Mouse (Mus musculus): ENCODE measurements around the gene Tmprss4.

The Tmprss4 gene

GRCm38 (mm10) chr9:45197549-45197948 lies 6.3 kb downstream of the Tmprss4 start:
- in situ Hi-C loops (cut with MseI, MboI): no loop called here

GRCm38 (mm10) chr9:45196125-45196830 lies 7.6 kb downstream of the Tmprss4 start:
- in situ Hi-C loops (cut with MseI, MboI): no loop called here

- in situ Hi-C loops (cut with MseI, MboI): no loop called here
These were observed 8.4 kb downstream of the Tmprss4 start for GRCm38 (mm10) chr9:45195468-45195867.

GRCm38 (mm10) chr9:45189661-45190174 lies 14.2 kb downstream of the Tmprss4 start:
- in situ Hi-C loops (cut with MseI, MboI): no loop called here

GRCm38 (mm10) chr9:45188570-45189563 lies 15.0 kb downstream of the Tmprss4 start:
- in situ Hi-C loops (cut with MseI, MboI): no loop called here

GRCm38 (mm10) chr9:45185250-45185649 lies 18.6 kb downstream of the Tmprss4 start:
- in situ Hi-C loops (cut with MseI, MboI): no loop called here

GRCm38 (mm10) chr9:45183266-45183665 lies 20.6 kb downstream of the Tmprss4 start:
- in situ Hi-C loops (cut with MseI, MboI): no loop called here

- in situ Hi-C loops (cut with MseI, MboI): no loop called here
These were observed 21.4 kb downstream of the Tmprss4 start for GRCm38 (mm10) chr9:45182521-45182920.

GRCm38 (mm10) chr9:45181770-45182169 lies 22.1 kb downstream of the Tmprss4 start, which contains the start of gene BC049352:
Gene BC049352, plus strand, starts transcription at chr9:45182007.
- in situ Hi-C loops (cut with MseI, MboI): no loop called here

GRCm38 (mm10) chr9:45179282-45179681 lies 24.6 kb downstream of the Tmprss4 start:
- in situ Hi-C loops (cut with MseI, MboI): no loop called here

GRCm38 (mm10) chr9:45173475-45173874 lies 30.4 kb downstream of the Tmprss4 start:
- in situ Hi-C loops (cut with MseI, MboI): no loop called here

- in situ Hi-C loops (cut with MseI, MboI): no loop called here
These were observed 32.8 kb downstream of the Tmprss4 start for GRCm38 (mm10) chr9:45171073-45171610.

GRCm38 (mm10) chr9:45170150-45170549 lies 33.7 kb downstream of the Tmprss4 start:
- in situ Hi-C loops (cut with MseI, MboI): no loop called here

- in situ Hi-C loops (cut with MseI, MboI): no loop called here
These were observed 36.0 kb downstream of the Tmprss4 start for GRCm38 (mm10) chr9:45167903-45168302.

GRCm38 (mm10) chr9:45153361-45153760 lies 50.5 kb downstream of the Tmprss4 start:
- in situ Hi-C loops (cut with MseI, MboI): no loop called here

GRCm38 (mm10) chr9:45150933-45151332 lies 53.0 kb downstream of the Tmprss4 start:
- in situ Hi-C loops (cut with MseI, MboI): no loop called here

GRCm38 (mm10) chr9:45146267-45146597 lies 57.7 kb downstream of the Tmprss4 start:
- in situ Hi-C loops (cut with MseI, MboI): no loop called here

- in situ Hi-C loops (cut with MseI, MboI): no loop called here
These were observed 58.2 kb downstream of the Tmprss4 start for GRCm38 (mm10) chr9:45145533-45146266.

GRCm38 (mm10) chr9:45142686-45143085 lies 61.2 kb downstream of the Tmprss4 start:
- in situ Hi-C loops (cut with MseI, MboI): no loop called here

- in situ Hi-C loops (cut with MseI, MboI): no loop called here
These were observed 62.9 kb downstream of the Tmprss4 start for GRCm38 (mm10) chr9:45140945-45141344.

GRCm38 (mm10) chr9:45139082-45139481 lies 64.8 kb downstream of the Tmprss4 start:
- in situ Hi-C loops (cut with MseI, MboI): loop anchor here in 1 of 2 experiments (10.0 kb wide), 1 partner anchor 114 kb away; no protein-coding TSS in a partner anchor
